Mouse (Mus musculus) R1 (cell line): ENCODE measurements around the gene Tcf7l1.

ENCODE experiments used
- DNase-seq: peaks from one replicate; pipeline ENCODE4 v3.0.0-alpha.2; 2018; ENCODE audit warnings: low read depth, low spot score

The Tcf7l1 gene

DNA sequence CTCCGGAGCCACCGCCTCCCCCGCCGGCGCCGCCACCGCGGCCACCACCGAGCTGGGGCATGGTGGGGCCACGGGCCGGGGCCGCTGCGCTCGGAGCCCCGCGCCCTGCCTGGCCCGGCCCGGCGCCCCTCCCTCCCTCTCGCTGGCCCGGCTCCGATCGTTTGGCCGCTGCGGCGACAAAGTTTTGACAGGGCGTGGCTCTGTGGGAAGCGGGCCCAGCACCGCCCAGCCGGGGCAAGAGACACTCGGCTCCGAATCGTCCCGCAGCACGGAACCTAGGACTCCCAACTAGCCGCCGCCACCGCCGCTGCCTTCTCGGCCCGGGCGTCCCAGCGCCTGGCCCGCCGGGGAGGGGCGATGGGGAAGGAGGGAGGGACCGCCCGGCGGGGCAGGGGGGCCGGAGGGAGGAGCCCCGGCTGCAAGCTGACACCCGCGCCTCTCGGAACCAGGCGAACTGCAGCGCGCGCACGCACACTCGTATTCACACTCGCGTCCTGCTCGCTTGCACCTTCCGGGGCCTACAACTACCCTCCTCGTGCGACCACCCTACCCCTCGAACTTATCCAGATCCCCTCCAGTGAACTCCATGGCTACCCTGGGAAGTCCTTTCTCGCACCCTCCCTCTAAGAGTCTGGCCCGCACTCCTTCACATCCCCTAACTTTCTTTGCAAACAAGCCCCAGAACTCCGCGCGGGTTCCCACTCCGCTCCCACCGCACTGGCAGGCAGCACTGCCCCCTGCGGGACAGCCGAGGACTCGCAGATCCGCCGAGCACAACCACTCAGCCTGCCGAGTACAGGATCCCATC, at the start of gene Tcf7l1:
Gene Tcf7l1, minus strand, starts transcription at position 363 of the 808 bp plus-strand sequence.
- DNase-seq: peak; percentile 94

DNA sequence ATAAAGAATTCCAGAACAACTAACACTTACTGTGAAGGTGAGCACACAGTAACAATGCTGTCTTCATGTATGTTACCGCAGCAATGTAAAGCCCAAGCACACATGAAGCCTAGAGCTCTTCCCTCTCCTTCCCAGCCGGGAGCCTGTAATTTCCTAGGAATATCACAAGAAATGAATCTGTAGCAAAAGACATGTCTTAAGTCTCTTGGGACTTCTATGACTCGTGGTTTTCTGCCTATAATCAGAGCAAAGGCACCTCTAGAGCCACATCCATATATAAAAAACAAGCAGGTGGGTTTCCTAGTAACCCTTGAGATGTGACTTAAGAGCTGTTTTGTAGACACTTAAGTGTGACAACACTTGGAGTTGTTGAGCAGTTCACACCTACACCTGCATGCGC, 48.7 kb upstream of the Tcf7l1 start:
- no peak for DNase-seq

DNA sequence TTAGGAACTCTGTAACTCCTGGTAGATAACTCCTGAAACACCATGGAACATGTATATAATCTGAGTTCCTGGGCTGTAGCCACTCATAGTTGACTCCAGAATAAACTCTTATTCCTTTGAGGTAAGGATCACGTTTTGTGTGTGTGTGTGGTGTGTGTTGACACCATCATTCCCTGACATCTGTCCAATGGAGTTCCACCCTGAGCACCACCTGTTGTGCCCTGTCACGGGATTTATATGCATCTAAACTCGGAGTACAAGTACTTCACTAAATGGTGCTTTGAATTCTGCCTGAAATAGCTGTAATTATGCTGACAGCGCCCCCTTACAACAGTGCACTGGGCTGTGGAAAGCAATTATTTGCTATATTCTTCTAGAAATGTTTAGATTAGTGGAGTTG, 45.5 kb upstream of the Tcf7l1 start:
- no peak for DNase-seq

DNA sequence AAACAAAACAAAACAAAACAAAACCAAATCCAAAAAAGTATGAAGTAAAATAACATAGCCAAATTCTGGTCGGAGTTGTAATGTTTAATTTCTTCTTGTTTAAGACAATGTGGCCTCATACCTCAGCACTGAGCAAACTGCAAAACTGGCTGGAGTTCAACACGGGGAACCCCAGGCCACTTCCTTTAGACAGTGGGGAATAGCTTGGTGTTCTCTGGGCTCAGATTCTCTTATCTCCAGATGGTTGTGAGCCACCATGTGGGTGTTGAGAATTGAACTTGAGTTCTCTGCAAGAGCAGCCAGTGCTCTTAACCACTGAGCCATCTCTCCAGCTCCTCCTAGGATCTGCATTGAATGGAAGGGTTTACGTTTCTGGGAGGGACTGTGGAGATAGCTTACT, 42.8 kb upstream of the Tcf7l1 start:
- no peak for DNase-seq

DNA sequence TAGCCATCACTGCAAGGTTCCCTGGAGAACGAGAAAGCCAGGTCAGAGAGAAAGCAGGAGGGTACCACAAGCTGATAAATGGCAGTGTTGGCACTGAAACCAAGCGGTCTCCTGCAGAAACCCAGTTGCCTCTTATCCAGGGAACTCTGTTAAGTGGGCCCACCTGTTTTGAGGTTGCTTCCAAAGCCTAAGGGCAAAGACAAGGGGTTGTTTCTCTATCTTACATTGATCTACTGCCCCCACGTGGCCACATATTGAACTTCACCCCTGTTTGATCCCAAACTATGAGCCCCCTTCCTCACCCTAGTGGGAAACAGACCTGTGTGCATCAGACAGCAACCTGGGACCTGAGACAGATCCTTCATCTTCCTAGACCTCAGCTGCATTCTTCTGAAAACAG, 42.2 kb upstream of the Tcf7l1 start:
- DNase-seq: peak; percentile 91

DNA sequence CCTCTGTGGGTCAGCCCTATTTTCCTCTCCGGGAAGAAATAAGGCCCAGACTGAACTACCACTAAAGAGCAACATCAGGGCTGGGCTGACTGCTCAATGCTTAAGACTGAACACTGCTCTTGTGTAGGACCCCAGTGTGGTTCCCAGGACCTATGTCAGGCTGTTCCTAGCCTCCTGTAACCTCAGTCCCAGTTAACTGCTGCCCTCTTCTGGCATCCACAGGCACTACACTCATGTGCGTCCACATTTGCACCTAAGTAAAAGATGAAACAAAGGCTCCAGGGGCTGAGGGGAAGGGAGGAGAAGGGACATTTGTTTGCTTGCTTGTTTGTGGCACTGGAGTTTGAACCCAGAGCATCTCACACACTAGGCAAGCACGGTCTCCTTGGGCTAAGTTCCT, 39.8 kb upstream of the Tcf7l1 start:
- peak; percentile 96 for DNase-seq

DNA sequence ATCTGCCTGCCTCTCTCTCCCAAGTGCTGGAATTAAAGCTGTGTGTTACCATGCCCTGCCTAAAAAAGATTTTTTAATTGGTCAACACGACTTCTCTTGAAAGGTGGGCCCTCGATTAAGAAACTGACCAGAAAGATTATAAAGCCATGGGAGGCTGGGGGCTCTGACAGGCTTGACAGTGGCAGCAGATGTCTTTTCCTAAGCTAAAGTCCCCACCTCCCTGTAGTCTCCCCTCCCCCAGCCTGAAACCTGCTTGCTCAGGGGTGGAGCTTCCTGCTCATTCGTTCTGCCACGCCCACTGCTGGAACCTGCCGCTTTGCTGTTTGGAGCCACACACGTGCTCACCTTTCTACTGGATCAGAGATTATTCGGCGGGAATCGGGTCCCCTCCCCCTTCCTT, 39.0 kb upstream of the Tcf7l1 start:
- peak; percentile 66 for DNase-seq

DNA sequence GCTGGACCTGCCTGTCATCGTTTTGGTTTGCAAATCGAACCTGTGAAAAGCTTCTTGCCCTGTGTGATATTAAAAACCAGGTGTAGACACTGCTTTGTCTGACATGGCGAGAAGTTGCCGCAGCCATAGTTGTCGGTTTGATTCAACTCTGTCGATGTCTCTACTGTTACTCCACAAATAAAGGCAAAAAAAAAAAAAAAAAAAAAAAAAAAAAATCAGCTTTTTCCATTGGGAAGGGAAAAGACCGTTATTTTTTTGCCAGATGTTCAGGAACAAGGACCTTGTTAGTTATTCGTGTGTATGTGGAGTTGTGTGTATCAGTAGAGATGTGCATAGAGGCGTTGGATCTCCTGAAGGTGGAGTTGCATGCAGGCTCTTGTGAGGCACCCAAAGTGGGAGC, 36.7 kb upstream of the Tcf7l1 start:
- DNase-seq: no peak

DNA sequence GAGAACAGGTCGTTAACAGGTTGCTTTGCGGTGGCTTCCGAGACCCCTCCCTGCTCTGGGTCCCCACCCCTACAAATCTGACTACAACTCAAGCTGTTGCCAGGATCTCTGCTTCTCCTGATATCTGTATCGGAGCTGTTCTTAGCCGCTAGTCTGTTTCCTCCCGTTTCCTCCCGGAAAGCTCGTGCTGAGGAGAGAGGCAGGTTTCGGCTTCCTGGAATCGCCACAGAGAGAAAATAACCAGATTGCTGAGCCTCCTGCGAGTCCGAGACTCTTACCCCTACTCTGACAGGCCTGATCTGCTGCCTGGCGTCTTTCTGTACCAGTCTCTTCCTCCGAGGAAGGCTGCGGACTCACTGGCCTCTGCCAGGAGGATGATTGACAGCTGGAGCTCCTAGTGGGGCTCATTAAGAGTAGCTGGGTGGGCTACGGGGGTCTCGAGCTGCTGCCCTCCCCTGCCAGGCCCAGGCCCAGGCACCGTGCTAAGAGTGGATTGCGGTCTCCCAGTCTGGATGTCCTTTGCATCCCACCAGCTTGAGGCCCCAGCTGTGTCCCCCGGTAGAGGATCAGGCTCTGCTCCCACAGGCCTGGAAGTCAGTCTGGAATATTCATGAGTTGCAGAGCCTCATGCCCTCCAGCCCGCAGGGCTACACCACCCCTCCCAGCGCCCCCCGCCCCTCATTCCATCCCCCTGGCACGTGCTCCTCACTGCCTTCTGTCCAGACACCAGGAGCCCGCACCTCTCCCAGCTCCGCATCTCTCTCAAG, 36.1 kb upstream of the Tcf7l1 start:
- DNase-seq: peak; percentile 81

DNA sequence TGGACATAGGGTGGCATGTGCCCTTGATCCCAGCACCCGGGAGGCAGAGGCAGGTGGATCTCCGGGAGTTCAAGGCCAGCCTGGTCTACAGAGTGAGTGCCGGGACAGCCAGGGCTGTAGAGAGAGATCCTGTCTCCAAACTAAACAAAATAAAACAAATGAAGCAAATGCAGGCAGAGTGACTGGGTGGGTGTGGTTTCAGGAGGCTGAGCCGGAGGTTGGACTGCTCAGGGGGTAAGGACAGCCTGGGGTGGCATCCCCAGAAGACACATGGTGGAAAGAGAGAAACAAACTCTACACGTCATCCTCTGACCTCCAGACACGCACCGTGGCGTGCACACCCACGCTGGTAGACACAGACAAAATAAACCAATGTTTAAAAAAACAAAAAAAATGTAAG, 24.4 kb upstream of the Tcf7l1 start:
- peak; percentile 67 for DNase-seq

DNA sequence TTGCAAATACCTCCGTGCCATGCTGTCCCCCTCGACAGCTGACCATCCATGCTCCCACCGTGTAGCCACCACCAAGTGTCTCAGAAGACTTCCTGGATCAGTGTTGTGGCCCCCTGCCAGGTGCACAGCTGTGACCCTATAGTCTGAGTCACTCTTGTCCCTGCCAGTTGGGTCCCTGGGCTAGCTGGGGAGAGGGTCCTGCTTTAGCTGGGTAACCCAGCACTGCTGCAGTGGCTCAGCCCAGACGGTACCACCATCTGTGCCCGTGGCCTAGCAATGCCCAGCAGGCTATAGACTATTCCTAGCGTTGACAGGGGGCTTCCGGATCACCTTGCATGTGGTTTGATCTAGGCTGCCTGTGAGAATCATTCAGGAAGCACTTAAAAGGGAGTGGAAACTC, 21.2 kb upstream of the Tcf7l1 start:
- DNase-seq: no peak

DNA sequence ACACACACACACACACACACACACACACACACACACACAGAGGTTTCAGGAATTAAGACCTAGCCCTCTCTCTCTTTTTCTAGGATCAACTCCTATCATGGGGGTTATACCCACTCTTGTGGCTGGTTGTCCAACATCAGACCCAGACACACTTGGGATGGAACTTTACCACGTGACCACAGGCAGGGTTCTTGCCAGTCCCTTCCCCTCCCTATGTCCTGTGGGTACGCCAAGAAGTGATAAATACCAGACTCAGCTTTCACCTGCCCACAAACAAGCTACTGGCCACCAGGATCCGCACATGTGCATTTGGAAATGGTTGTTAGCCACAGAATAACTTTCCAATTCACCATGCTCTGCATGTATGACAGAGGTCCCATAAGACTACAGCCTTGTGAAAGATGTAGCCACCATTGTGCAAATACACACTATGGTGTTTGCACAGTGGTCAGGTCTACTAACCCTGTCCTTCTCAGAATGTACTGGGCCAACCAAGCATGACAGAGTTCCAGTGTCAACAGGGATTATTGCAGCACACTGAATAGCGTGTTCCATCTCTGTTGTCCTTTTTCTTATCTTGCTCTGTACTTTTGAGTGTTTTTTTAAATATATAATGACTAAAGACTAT, 20.6 kb upstream of the Tcf7l1 start:
- DNase-seq: no peak

DNA sequence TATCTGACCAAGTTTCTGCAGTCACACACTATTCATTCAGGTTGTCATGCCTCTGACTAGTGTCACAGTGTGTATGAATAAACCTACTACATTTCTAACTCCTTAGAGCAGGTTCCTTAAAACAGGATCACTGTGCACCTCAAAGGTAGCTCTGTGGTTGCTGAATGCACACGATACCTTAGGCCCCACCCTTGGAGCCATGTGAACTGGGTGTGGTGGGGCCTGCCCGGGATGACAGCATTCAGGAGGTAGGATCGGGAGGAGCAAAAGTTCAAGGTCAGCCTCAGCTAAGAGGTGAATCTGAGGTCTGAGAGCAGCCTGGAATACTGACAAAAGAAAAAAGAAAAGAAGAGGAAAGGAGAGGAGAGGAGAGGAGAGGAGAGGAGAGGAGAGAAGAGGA, 19.3 kb upstream of the Tcf7l1 start:
- DNase-seq: peak; percentile 93

DNA sequence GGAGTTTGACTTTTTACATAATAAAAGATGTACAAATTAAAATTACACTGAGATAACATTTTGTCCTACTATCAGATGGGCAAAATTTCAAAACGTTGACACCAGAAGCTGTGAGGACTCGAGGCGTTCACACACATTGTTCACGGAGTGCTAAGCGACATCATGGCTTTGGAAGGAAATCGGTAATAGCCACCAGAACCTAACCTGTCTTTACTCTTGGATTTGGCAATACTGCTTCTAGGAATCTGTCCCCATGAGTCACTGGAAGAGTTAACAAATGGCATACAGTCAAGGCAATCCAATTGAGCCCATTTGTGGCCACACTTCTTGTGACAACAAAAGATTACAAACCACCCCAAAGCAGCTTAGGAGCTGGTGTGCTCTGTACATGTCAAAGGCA, 14.6 kb upstream of the Tcf7l1 start:
- no peak for DNase-seq

DNA sequence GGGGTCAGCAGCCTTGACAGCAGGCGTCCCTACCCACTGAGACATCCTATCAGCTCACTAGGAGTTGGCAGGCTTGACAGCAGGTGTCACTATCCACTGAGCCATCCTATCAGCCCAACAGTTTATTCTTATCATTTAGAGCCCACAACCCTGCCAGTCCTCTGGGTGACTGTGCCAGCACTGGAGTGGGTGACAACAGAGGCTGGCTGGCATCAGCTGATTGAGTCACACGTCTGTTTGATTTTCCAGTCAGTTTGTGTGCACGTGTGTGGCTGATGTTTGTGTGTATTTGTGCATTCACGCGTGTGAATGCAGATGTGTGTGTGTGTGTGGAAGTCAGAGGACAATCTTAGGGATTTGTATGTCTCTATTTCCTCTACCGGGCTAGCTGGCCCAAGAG, 13.1 kb upstream of the Tcf7l1 start:
- DNase-seq: no peak

DNA sequence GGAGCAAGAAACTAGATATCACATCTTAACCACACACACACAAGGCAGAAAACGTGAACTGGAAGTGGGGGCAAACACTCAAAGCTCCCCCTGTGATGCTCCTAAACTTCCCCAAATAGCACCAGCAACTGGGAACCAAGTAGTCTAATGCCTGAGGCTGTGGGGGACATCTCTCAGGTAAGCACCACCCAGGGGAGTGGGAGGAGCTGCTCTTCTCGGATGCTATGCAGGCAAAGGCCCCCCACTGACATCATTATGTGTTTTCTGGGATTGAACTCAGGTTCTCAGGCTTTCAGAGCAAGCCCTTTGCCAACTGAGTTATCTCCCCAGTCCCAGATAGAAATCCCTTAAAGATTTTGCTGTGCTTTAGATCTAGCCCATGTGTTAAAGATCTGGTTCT, 11.6 kb upstream of the Tcf7l1 start:
- peak; percentile 75 for DNase-seq

DNA sequence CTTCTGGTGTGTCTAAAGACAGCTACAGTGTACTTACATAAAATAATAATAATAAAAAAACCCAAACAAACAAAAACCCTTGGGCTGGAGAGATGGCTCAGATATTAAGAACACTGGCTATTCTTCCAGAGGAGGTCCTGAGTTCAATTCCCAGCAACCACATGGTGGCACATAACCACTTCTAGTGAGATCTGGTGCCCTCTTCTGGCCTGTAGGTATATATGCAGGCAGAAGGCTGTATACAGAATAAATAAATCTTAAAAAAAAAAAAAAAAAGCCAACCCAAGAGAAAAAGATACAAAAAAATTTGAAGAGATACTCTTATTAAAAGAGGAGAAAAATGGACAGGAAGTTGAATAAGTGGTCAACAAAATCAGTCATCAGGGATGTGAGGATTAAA, 8.7 kb upstream of the Tcf7l1 start:
- peak; percentile 67 for DNase-seq

DNA sequence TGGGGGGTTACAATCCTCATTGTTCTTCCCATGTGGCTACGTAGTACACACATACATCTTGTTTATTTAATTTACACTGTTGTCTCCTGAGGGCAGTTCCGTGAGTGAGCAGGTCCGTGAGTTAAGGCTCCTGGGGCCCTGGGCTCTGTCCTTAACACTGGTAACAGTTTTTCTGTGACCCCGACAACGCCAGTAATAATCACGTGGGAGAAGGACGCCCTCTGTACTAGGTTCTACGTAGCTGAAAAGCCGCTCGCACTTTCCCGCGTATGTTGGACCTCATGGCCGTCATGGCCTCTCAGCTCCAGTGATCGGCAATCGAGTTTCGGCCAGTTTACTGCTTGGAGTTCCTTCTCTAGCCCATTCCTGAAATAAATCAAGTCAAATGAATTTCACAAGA, 6.4 kb upstream of the Tcf7l1 start:
- peak; percentile 81 for DNase-seq

DNA sequence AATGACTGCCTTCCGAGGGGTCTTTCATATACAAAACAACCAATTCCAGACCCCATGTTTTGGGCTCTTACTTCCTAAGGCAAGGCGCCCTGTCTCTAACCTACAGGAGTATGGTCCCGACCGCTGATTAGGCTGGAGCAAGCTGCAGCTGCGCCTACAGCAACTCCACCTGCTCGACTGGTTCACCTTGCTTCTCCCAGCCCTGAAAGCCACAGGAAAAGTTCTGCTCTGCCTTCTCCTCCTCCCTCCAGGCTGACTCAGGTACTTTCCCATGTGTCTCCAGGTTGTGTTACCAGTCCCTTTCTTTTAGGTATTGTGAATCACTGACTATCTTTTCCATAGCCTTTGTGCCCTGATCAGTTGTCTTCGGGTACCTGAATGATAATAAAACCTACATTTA, 5.8 kb upstream of the Tcf7l1 start:
- DNase-seq: peak; percentile 96

DNA sequence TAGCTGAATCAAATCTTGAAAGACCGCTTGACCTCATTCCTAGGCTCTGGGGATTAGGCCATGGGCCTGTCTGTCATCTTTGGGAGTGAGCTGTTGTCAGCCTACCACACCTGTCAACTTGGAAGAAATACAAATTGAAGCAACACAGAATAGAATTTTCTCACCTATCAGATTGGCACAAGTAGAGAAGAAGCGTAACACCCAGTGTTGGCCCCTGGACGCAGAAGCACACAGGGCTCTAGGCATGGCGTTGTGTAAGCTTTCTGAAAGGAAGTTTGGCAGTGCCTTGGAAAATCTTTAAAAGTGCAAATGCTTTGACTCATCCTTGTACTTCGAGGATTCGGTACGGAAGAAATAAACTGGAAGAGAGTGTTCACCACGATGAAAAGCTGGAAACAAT, 3.6 kb upstream of the Tcf7l1 start:
- no peak for DNase-seq

DNA sequence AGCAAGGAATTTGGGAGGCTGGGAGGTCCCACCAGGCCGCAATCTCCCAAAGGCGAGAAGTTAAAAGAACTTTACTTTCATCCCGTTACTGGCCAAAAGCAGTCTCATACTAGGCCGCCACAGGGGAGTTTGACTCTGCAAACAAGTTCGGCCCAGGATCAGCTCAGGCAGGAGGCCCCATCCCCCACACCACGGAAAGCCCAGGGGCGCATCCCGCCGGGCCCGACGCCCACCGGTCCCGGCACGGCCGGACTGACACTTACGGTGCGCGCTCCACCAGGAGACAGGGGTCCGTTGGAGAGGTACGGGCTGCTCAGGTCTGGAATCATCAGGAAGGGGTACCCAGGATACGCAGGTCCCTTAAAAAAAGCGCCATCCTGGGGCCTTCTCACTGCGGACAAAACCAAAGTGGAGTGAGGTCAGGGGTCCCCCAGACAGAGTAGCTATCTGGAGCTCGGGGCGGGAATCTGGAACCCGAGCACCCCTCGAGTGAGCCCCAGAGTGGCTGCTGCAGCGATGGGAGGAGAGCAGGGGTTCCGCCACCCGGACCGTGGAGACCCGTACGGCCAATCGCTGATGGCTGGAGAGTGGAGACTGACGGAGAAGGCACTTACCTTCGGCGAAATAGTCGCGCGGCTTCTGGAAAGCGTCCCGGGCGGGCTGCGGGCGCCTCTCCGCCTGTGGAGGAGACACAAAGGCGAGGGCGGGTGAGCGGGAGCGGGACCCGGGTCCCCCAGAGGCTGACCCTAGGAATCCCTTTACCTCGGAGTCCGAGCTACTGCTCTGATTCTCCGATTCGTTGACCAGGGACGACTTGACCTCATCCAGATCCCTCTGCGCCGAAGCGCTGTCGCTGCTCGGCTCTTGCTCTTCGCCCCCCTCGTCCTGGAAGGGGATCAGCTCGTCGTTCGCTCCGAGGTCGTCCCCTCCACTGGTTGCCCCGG, 834 bp downstream of the Tcf7l1 start:
- DNase-seq: peak; percentile 81
